Mouse (Mus musculus): ENCODE data around the gene Spc24.
"Not testable (repeated sequence)": the region's sequence is repeated elsewhere in the genome, so short reads cannot be mapped to it uniquely, and the experiment has no call there.

Spc24 gene

DNA sequence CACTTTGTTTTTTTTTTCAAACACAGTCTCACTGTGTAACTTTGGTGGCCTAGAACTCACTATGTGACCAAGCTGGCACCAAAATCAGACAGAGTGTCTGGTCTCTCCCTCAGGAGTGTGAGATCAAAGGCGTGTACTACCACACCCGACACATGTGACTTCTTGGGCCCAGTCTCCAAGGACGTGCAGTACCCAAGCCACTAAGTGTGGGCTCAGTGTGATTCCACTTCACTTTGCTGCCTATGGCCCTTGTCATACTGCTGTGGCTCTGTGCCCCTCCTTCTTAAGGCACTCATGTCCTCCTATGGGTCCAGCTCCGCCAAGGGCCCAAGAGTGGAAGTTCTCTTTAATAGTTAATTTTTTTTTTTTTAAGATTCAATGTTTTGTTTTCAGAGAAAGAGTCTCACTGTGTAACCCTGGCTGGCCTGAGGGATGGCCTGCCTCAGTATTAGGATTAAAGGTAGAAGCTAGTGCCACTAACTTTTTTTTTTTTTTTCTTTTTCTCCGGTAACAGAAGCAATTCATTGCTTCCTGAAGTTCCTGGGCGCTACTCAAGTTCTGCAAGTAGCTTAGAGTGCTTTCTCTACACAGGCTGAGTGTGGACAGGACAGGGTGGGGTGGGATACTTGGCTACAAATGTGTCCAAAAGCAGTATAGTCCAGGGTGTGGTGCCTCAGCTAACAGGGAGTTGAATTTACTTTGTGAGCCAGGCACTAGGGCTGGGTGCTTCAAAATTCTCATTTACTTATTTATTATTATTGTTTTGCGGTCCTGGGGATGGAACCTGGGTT is 24.6 kb upstream of the Spc24 start:
- no peak for DNase-seq (ENCODE audit: low spot score in 2 of 2)

DNA sequence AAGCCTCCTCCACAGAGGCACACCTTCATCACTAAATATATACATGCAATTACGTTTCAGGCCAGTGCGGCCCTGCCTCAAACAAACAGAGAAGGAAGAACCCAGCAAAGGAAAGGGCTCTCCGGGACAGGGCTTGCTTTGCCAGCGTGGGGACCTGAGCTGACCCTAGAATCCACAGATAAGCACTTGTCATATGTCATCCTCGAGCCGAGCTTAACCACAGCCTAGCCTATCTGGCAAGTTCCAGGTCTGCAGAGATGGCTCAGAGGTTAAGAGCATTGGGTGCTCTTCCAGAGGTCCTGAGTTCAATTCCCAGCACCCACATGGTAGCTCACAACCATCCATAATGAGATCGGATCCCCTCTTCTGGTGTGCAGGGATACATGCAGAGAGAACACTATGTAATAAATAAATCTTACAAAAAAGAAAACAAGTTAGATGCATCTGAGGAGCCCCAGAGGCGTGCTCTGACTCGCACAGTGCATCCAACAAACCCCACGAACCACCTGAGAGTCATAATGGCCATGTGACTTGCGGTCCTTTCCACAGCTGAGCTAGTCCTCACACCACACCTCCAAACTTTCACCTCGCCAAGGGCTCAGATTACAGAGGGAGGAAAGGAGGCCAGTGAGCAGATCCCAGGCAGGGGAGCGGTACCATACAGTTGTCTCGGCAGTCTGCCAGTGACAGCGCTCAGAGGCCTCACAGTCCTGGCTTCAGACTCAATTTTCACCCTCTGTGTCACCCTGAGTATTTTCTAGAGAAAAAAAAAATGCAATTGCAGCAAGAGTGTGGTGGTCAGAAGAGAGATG is 21.8 kb upstream of the Spc24 start:
- DNase-seq (ENCODE audit: low spot score in 2 of 2): no peak

DNA sequence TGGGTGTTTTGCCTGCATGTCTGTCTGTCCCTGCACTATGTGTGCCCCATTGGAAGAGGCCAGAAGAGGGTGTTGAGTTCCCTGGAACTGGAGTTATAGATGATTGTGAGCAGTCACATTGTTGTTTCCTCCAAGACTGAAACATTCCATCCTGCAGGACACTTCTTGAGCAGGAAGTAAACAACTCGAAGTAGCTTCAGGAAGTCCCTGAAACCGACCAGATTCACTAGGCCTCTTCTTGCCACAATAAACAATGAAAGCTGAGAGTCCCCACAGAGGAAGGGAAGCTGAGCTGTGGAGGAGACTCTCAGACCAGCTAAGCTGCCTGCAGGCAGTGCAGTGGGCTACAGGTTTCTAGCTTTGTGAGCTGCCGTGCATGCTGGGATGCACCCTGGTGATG is 17.6 kb upstream of the Spc24 start:
- DNase-seq (ENCODE audit: low spot score in 2 of 2): no peak

DNA sequence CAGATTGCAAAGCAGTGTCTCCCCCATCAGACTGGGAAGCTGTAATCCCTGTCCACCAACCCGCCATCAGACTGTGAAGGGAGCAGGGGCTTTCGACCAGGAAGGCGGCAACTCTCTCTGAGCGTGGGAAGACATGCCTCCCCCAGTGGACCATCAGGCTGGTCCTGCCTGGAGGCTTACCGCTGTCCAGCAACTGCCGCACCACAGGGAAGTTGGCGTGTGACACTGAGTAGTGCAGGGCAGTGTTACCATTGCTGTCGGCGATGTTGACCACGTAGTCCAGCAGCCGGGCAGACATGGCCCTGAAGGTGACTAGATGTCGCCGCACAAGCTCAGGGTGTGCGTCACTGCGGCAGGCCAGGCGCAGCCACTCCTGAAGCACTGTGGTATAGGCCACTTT is 14.2 kb upstream of the Spc24 start:
- DNase-seq (ENCODE audit: low spot score in 2 of 2): no peak

DNA sequence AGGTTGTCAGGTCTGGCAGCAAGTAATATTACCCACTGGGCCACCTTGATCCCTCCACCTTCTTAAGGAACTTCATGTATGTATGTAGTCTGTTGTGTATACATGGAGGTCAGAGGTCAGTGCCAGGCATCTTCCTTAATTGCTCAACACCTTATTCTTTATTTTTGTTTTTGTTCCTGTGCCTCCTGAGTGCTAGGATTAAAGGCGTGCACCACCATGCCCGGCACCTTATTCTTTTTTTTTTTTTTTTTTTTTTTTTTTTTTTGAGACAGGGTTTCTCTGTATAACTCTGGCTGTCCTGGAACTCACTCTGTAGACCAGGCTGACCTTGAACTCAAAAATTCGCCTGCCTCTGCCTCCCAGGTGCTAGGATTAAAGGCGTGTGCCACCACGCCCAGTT is 13.3 kb upstream of the Spc24 start:
- not testable (repeated sequence) for DNase-seq (ENCODE audit: low spot score in 2 of 2)

DNA sequence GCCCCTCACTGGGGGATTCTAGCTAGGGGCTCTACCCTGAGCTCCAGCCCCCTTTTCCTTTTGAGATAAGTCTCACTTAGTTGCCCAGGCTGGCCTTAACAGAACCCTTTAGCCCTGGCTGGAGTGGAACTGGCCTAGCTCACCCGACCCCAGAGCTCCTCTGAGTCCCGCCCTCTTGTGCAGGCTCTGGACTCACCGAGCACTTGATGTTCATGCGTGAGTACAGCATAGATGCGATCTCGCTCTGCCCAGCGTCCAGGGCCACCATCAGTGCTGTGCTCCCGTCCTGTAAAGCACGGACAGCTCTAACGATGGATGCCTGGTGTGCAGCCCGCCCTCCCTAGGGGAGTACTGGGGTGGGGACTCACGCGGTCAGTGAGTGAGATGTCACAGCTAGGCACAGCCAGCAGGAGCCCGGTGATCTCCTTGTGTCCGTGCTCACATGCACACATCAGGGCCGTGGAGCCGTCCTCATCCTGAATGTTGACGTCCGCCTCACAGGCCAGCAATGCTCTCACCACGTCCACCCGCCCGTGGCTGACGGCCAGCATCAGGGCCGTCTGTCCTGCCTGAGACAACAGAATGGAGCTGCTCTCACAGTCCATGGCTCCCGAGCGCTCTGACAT is 9.6 kb upstream of the Spc24 start:
- no peak for DNase-seq (ENCODE audit: low spot score in 2 of 2)

DNA sequence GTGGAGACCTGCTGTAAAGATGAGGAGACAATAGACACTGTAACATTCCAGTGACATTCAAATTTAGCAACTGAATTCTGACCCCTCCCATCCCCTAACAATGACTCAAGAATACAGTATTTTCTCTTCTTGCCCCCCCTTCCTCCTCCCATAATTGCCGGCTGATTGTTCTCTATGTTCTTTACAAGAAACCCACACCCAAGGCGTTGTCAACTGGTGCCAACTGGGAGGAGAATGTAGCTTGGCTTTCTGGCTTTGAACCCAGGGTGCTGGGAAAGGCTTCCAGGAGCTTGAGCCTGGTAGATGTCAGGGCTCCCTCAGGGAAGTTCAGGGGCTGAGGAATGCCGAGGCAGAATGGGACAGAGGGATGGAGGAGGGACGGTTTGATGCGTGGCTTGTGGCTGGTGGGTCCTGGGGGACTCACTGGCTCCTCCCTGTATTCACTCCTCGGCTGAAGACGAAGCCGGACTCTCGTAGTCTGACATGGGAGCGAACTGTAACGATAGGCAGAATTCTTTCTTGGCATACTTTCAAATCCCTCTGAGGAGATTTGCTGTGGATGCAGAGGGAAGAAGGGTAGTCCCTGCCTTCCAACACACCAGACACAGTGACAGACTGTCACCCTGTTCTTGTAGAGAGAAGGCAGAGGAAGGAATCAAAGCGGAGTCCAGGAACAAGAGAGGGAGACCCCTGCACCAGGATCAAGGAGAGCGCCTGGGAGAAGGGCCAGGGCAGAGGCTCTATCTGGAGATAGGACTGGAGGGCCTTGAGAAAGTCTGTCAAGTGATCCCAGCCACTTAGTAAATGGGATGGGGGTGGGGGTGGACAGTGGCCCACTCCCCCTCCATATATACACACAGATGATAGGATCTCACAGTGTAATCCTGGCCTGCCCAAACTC is 8.7 kb upstream of the Spc24 start:
- no peak for DNase-seq (ENCODE audit: low spot score in 2 of 2)

DNA sequence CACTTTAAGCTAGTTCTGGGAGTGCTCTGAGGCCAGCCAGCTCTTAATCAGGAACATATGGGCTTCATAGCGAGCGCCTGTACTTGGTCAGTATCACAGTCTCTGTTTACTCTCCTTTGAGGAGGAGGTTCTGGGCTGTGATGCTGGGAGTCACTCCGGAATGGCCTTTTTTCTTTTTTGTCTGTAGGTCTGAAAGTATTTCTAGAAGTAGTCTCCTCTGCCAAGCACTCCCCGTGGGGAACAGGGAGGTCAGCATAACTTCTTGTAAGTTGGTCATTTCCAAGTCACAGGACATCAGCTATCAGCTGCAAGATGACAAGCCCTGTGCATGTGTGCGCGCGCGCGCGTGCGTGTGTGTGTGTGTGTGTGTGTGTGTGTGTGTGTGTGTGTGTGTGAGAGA is 7.8 kb upstream of the Spc24 start:
- DNase-seq (ENCODE audit: low spot score in 2 of 2): no peak

DNA sequence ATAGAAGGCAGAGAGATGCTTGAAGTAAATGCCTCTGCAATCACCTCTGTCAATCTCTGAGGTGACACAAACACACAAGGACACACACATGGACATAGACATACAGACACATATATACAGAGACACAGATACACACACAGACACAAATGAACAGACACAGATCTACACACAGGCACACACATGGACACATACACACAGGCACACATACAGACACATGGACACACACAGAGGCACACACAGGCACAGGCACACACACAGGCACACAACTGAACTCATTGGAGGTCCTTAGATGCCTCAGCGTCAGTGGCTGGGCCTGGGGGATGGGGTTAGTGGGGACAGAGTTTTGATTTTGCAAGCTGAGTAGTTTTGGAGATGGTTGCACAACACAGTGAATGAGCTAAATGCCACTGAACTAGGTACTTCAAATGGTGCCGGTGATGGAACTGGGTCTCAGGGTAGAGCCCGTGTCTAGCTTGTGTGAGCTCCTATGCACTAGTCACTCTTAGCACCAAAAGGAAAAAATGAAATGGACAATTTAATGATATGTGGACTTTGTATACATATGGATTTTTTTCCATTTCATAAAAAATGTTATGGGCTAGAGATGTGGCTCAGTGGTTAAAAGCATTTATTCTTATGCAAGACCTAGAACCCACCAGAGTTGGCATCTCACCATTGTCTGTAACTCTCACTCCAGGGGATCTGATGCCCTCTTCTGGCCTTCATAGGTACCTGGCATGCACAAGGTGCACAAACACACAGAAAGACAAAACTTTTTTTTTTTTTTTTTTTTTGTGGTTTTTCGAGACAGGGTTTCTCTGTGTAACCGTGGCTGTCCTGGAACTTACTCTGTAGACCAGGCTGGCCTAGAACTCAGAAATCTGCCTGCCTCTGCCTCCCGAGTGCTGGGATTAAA is 4.2 kb upstream of the Spc24 start:
- no peak for DNase-seq (ENCODE audit: low spot score in 2 of 2)

DNA sequence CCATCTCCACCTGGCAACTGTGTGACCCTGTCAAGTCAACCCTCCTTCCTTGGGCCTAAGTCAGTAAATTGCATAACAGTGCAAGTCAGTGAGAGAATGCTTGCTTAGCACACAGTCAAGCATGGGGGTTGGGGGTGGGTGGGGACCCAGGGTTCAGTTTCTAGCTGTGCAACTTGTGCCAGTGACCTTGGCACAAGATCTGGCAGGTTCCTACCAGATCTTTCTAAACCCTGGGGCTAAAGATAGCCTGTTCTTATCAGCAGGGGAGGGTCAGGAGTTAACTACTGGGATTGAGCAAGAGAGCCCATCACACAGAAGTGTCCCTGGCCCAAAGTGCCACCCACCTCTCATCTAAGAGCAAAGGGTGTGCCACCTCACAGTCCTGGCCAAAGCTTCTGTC is 2.0 kb upstream of the Spc24 start:
- no peak for DNase-seq (ENCODE audit: low spot score in 2 of 2)

DNA sequence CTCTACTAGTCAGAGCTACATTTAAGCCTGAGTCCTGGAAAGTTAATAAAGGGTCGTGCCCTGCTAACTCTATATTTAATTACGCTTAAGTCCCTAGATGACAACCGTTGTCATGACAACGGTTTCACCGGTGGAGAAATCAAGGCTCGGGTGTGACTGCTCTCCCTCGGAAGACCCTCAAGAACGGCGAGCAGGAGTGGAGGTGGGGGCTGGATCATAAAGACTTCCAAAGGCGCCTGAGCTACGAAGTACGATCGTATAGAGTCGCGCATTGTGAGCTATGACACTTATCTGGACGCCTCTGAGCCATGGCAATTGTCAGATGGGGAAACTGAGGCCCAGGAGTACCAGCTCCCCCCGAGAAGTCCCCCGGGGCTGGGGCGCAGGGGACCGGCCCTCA is 385 bp downstream of the Spc24 start:
- no peak for DNase-seq (ENCODE audit: low spot score in 2 of 2)

DNA sequence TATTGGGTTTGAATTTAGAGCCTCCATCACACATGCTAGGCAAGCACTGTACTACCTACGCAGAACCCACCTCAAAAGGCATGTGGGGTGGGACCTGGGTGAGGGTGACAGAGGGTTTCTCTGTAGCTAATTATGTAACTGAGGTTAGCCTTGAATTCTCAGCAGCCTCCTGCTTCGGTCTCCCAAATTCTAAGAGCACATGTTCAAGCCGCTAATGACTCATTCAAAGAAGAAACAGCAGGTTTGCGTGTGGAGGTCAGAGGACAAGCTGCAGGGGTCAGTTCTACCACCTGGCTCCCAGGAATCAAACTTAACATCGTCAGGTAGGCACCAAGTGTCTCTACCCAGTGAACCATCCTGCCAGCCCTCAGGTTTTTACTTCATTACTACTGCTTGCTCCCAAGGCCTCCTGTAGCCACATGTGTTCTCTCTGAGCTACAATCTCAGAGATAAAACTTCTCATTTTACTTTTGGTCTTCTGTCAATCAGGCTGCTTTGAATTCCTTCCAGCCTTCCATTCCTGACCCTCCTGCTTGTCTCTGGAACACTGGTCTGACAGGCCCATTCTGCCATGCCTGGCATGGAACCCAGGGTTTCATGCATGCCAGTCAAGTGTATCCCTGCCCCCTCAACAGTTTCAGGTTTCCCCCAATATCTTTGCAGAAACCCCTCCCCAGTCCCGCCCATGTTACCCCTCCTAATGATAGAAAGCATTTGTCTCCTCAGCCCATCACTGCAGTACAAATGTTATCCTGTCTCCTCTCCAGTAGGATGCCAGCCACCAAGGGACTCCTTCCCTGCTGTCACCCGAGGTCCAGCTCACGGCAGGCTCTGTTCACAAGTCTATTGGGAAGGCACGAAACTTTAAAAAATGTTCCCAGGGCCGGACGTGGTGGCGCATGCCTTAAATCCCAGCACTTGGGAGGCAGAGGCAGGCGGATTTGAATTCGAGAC is 1.2 kb downstream of the Spc24 start:
- DNase-seq (ENCODE audit: low spot score in 2 of 2): no peak

DNA sequence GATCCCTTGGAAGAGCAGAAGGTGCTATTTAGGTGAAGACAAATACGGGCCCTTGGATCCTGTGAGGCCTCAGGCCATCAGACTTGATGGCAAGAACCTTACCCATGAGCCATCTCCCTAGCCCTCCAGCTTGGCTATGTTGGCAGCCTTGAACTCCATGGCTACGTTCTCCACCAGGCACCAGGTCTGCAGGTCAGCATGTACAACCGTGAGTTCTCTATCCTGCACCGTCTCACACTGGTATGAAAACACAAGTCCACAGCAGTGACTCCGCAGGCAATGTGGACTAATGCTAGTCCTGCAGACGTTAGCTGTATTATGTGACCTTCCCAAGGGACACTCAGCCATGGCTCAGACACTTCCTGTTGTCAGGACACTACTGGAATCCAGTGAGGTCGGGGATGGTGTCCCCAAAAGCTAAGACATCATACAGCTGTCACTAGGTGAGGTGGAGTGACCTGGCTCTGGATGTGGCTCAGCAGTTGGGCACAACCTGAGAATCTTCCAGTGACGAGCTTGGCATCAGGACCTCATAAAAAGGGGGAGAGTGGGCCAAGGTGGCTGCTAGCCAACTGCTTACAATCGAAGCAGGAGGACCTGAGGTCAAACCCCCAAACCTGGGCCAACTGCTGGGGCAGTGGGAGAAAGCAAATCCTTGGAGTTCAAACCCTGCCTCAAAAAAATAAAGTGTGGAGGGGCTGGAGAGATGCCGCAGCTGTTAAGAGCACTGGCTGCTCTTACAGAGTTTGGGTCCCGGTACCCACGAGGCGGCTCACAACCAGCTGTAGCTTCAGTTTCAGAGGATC is 5.4 kb downstream of the Spc24 start:
- DNase-seq (ENCODE audit: low spot score in 2 of 2): no peak

DNA sequence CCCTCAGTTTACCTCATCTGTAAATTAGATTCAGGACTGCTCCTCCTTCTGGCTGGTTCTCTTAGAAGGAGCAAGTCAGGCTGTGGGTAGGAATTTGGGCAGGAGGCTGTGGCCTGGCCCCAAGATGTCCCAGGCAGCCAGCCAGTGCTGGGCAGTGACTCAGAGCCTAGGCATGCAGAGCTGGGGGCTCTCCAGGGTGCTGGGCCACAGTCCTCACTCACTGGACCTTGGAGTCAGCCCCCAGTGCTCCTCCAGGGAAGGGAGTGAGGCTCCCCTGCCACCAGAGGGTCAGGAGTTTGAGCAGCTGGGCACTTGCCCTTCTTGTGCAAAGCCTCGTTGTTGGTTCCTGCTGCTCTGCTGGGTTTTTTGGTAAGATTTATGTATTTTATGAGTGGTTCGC is 6.1 kb downstream of the Spc24 start:
- DNase-seq (ENCODE audit: low spot score in 2 of 2): no peak

DNA sequence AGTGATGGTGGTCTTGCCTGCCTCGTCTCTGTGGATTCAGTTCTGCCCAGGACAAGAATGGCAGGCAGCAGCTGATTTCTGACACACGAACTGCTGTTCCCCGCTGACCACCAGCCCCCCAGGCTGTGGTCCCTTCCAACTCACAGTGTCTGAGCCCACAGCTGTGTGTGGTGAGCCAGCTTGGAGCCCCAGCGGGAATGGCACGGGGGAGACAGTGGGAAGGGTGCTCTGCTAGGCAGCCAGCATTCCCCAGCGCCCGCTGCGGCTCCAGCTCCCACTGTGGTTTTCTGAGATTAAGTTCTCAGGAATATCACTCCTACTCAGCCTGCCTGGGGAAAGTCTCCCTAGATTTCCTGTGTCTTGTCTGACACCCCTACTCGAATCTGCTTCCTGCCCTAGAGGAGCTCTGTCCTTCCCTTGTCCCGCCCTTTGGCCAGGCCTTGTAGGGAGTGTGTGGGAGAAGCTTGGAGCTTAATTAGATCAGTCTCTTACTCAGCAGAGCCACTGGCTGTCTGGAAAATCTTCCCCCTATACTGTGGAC is 7.8 kb downstream of the Spc24 start:
- DNase-seq (ENCODE audit: low spot score in 2 of 2): no peak

DNA sequence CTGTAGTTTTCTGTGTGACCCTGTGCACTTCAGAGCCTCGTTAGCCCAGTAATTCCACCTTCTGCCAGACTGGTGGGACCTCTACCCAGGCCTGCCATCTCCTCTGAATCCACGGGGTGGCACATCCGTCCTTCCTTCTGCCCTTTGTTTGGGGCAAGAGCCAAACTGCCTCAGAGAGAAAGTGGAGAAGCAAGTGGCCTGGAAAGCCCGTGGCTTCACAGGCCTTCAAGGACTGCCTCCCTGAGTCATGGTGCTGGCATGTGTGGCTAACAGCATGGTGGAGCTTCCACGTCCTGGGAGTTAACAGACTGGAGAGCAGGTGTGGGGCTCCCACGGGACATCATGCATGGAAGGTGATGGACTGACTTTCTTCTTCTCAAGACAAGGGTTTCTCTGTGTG is 8.8 kb downstream of the Spc24 start:
- DNase-seq (ENCODE audit: low spot score in 2 of 2): no peak

DNA sequence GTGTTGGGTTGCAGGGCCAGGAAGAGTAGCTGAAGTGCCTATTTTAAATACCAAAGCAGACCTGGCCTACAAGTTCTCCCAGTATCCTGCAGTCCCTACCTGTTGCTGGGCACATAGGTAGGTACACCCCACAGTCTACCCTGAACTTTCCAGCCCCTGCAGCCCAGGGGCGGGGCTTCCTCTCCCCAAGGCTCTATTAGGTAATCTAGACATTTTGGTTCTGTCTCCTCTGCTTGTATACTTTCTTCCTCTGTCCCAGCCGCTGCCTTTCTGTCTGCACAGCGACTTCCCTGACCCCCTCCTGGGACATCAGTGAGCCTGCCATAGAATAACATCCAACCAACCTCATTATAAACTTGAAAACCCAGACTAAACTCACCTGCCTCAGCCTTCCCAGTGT is 9.7 kb downstream of the Spc24 start:
- no peak for DNase-seq (ENCODE audit: low spot score in 2 of 2)

DNA sequence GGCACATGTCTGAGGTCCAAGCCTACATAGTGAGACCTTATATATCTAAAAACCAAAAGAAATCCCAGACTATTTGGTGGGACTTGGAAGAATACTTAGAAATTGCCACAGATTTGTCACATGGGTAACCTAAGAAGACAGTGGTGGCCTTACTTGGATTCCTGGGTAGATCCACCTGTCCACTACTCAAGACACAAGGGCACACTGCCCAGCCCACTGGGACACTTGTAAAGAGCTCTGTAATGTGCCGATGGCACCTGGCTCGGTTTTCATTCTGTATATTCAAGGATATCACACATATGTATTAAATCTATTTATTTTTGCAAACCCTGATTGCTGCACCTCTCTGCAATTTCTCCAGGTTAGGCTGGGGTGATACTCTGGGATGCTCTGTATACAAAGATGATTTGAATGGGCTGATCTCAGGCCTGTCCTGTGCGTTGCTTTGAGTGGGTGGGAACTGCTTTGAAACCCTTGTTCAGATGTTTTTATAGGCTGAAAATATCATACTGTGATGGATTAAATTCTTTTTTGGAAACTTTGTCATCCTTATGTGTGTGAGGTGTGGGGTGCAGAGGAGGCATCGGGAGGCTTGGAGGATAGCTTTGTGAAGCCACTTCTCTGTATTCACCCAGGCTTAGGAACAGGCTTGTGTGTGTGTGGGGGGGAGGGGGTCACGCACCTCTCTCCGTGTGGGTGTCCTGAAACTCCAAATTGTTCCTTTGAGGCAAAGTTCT is 10.6 kb downstream of the Spc24 start:
- DNase-seq (ENCODE audit: low spot score in 2 of 2): no peak

Data from frontal cortex, postnatal 25 days (tissue).